Mouse (Mus musculus): ENCODE data around the gene Acly. TPM values are rescaled to one million over a fixed set of nuclear protein-coding genes. Genes with fewer than 3 reads are reported as not detected.
"Not testable (repeated sequence)": the region's sequence is repeated elsewhere in the genome, so short reads cannot be mapped to it uniquely, and the experiment has no call there.

Acly gene
- total RNA-seq, 2 experiments from 2014 or later, result 17.6 to 22.0 TPM

- ATAC-seq (replicated peaks; ENCODE audit: low FRiP score, poor library complexity, severe bottlenecking), result no peak
Observed at GRCm38 (mm10) chr11:100548141-100548540, 20.3 kb upstream of the Acly start.

- ATAC-seq (replicated peaks; ENCODE audit: low FRiP score, poor library complexity, severe bottlenecking), result no peak
Observed at GRCm38 (mm10) chr11:100546955-100547354, 19.2 kb upstream of the Acly start.

- ATAC-seq (replicated peaks; ENCODE audit: low FRiP score, poor library complexity, severe bottlenecking), result no peak
Observed at GRCm38 (mm10) chr11:100545746-100546085, 17.9 kb upstream of the Acly start.

- ATAC-seq (replicated peaks; ENCODE audit: low FRiP score, poor library complexity, severe bottlenecking), result peak; percentile 96
Observed at GRCm38 (mm10) chr11:100544832-100545745, 17.3 kb upstream of the Acly start, which contains the start of gene Ttc25. Ttc25 (plus strand) TSS chr11:100545607.

- ATAC-seq (replicated peaks; ENCODE audit: low FRiP score, poor library complexity, severe bottlenecking), result no peak
Observed at GRCm38 (mm10) chr11:100541577-100541976, 13.8 kb upstream of the Acly start.

GRCm38 (mm10) chr11:100540966-100541365 lies 13.2 kb upstream of the Acly start:
- ATAC-seq (replicated peaks; ENCODE audit: low FRiP score, poor library complexity, severe bottlenecking), result no peak

- ATAC-seq (replicated peaks; ENCODE audit: low FRiP score, poor library complexity, severe bottlenecking), result no peak
Observed at GRCm38 (mm10) chr11:100536466-100536865, 8.7 kb upstream of the Acly start.

GRCm38 (mm10) chr11:100535996-100536395 lies 8.2 kb upstream of the Acly start:
- ATAC-seq (replicated peaks; ENCODE audit: low FRiP score, poor library complexity, severe bottlenecking), result no peak

- ATAC-seq (replicated peaks; ENCODE audit: low FRiP score, poor library complexity, severe bottlenecking), result not testable (repeated sequence)
Observed at GRCm38 (mm10) chr11:100534821-100535220, 7.0 kb upstream of the Acly start.

GRCm38 (mm10) chr11:100534411-100534810 lies 6.6 kb upstream of the Acly start:
- not testable (repeated sequence) for ATAC-seq (replicated peaks; ENCODE audit: low FRiP score, poor library complexity, severe bottlenecking)

GRCm38 (mm10) chr11:100533871-100534270 lies 6.1 kb upstream of the Acly start:
- ATAC-seq (replicated peaks; ENCODE audit: low FRiP score, poor library complexity, severe bottlenecking), result no peak

- 0 out of 2 replicates have a peak, but pooled peaks have one; percentile 1 for ATAC-seq (replicated peaks; ENCODE audit: low FRiP score, poor library complexity, severe bottlenecking)
Observed at GRCm38 (mm10) chr11:100528375-100529165, 770 bp upstream of the Acly start.

GRCm38 (mm10) chr11:100527066-100527457 lies 738 bp downstream of the Acly start:
- peak; percentile 44 for ATAC-seq (replicated peaks; ENCODE audit: low FRiP score, poor library complexity, severe bottlenecking)

GRCm38 (mm10) chr11:100526052-100526816 lies 1.6 kb downstream of the Acly start:
- no peak for ATAC-seq (replicated peaks; ENCODE audit: low FRiP score, poor library complexity, severe bottlenecking)

GRCm38 (mm10) chr11:100524987-100525630 lies 2.7 kb downstream of the Acly start:
- no peak for ATAC-seq (replicated peaks; ENCODE audit: low FRiP score, poor library complexity, severe bottlenecking)

GRCm38 (mm10) chr11:100524358-100524757 lies 3.4 kb downstream of the Acly start:
- no peak for ATAC-seq (replicated peaks; ENCODE audit: low FRiP score, poor library complexity, severe bottlenecking)

GRCm38 (mm10) chr11:100520838-100521237 lies 7.0 kb downstream of the Acly start:
- 0 out of 2 replicates have a peak, but pooled peaks have one; percentile 15 for ATAC-seq (replicated peaks; ENCODE audit: low FRiP score, poor library complexity, severe bottlenecking)

- no peak for ATAC-seq (replicated peaks; ENCODE audit: low FRiP score, poor library complexity, severe bottlenecking)
Observed at GRCm38 (mm10) chr11:100519188-100519587, 8.6 kb downstream of the Acly start.

- ATAC-seq (replicated peaks; ENCODE audit: low FRiP score, poor library complexity, severe bottlenecking), result no peak
Observed at GRCm38 (mm10) chr11:100518188-100518591, 9.6 kb downstream of the Acly start.

Data from erythroid progenitor cell, adult 5-6 weeks (primary cell).